Mouse (Mus musculus): ENCODE results near the gene Katnb1. TPM values are rescaled to one million over a fixed set of nuclear protein-coding genes. Genes with fewer than 3 reads are reported as not detected.
A peak's percentile ranks its signal among the peaks of the same experiment; 100 is the strongest.

Gene Katnb1
- polyA plus RNA-seq, 1 experiment from 2014 or later, result 41.6 TPM

GRCm38 (mm10) chr8:95101972-95102371, 21.0 kb downstream of the Katnb1 start:
- Histone ChIP-seq H3K4me1 (replicated peaks) (no peaks in the 10 kb centered on the region), H3K27ac (no peak overlapping the region), H3K36me3 (peaks cover 56% of the 10 kb centered on the region), H3K9me3 (no peaks in the 10 kb centered on the region), H3K4me3 (no peak overlapping the region), H3K27me3 (ENCODE audit: insufficient read depth, poor library complexity, severe bottlenecking) (no peaks in the 10 kb centered on the region)
- WGBS, result 78% methylated on average over 4 of the region's 4 CpGs
- no peak for DNase-seq (ENCODE audit: low spot score)

- 92% methylated on average over 13 of the region's 13 CpGs for WGBS
These were observed 26.3 kb downstream of the Katnb1 start for GRCm38 (mm10) chr8:95107306-95107705.

GRCm38 (mm10) chr8:95112594-95112993, 31.6 kb downstream of the Katnb1 start:
- Histone ChIP-seq H3K4me1 (replicated peaks) (peaks cover 13% of the 10 kb centered on the region), H3K4me3 (no peak overlapping the region), H3K36me3 (no peaks in the 10 kb centered on the region), H3K27ac (no peak overlapping the region), H3K9me3 (no peaks in the 10 kb centered on the region), H3K27me3 (ENCODE audit: insufficient read depth, poor library complexity, severe bottlenecking) (no peaks in the 10 kb centered on the region)
- 92% methylated on average over 3 of the region's 3 CpGs for WGBS
- no peak for DNase-seq (ENCODE audit: low spot score)

More at GRCm38 (mm10) chr8:95107306-95107705, 26.3 kb downstream of the Katnb1 start:
- Histone ChIP-seq H3K36me3 (peaks cover 5% of the 10 kb centered on the region; the same call in 1 of the 2 replicates), H3K4me1 (replicated peaks) (peaks cover 9% of the 10 kb centered on the region), H3K27me3 (ENCODE audit: insufficient read depth, poor library complexity, severe bottlenecking) (no peaks in the 10 kb centered on the region), H3K27ac (no peak overlapping the region), H3K4me3 (no peak overlapping the region), H3K9me3 (no peaks in the 10 kb centered on the region)
- no peak for DNase-seq (ENCODE audit: low spot score)

GRCm38 (mm10) chr8:95113108-95113507, 32.1 kb downstream of the Katnb1 start:
- DNase-seq (ENCODE audit: low spot score), result no peak
- WGBS, result 80% methylated on average over 4 of the region's 4 CpGs
- H3K36me3 ChIP-seq, result no peaks in the 10 kb centered on the region
- no peak overlapping the region for H3K4me3 ChIP-seq
- H3K27ac ChIP-seq, result no peak overlapping the region
- no peaks in the 10 kb centered on the region for H3K9me3 ChIP-seq
- peaks cover 13% of the 10 kb centered on the region for H3K4me1 ChIP-seq (replicated peaks)
- H3K27me3 ChIP-seq (ENCODE audit: insufficient read depth, poor library complexity, severe bottlenecking), result no peaks in the 10 kb centered on the region

- WGBS, result 82% methylated on average over 3 of the region's 3 CpGs
- Histone ChIP-seq H3K27ac (no peak overlapping the region), H3K36me3 (no peaks in the 10 kb centered on the region), H3K27me3 (ENCODE audit: insufficient read depth, poor library complexity, severe bottlenecking) (no peaks in the 10 kb centered on the region), H3K4me1 (replicated peaks) (peaks cover 13% of the 10 kb centered on the region), H3K4me3 (no peak overlapping the region), H3K9me3 (no peaks in the 10 kb centered on the region)
- DNase-seq (ENCODE audit: low spot score), result peak; percentile 36
These were observed 32.8 kb downstream of the Katnb1 start for GRCm38 (mm10) chr8:95113750-95114149.

- no peaks in the 10 kb centered on the region for H3K9me3 ChIP-seq
- 87% methylated on average over 5 of the region's 5 CpGs for WGBS
- no peak for DNase-seq (ENCODE audit: low spot score)
- H3K27ac ChIP-seq, result no peak overlapping the region
- H3K4me1 ChIP-seq (replicated peaks), result peaks cover 12% of the 10 kb centered on the region
- H3K27me3 ChIP-seq (ENCODE audit: insufficient read depth, poor library complexity, severe bottlenecking), result no peaks in the 10 kb centered on the region
- H3K36me3 ChIP-seq, result no peaks in the 10 kb centered on the region
- no peak overlapping the region for H3K4me3 ChIP-seq
These were observed 42.5 kb downstream of the Katnb1 start for GRCm38 (mm10) chr8:95123455-95123854.

GRCm38 (mm10) chr8:95126497-95126896, 45.5 kb downstream of the Katnb1 start:
- no peaks in the 10 kb centered on the region for H3K27me3 ChIP-seq (ENCODE audit: insufficient read depth, poor library complexity, severe bottlenecking)
- no peaks in the 10 kb centered on the region for H3K36me3 ChIP-seq
- no peak overlapping the region for H3K27ac ChIP-seq
- H3K9me3 ChIP-seq, result no peaks in the 10 kb centered on the region
- no peak overlapping the region for H3K4me3 ChIP-seq
- peaks cover 20% of the 10 kb centered on the region for H3K4me1 ChIP-seq (replicated peaks)
- 87% methylated on average over 11 of the region's 11 CpGs for WGBS
- DNase-seq (ENCODE audit: low spot score), result no peak

- no peak for DNase-seq (ENCODE audit: low spot score)
- Histone ChIP-seq H3K4me3 (no peak overlapping the region), H3K27me3 (ENCODE audit: insufficient read depth, poor library complexity, severe bottlenecking) (no peaks in the 10 kb centered on the region), H3K9me3 (no peaks in the 10 kb centered on the region), H3K36me3 (no peaks in the 10 kb centered on the region), H3K27ac (no peak overlapping the region), H3K4me1 (replicated peaks) (peaks cover 24% of the 10 kb centered on the region)
- 67% methylated on average over 9 of the region's 9 CpGs for WGBS
These were observed 46.7 kb downstream of the Katnb1 start for GRCm38 (mm10) chr8:95127658-95128057.

- no peak for DNase-seq (ENCODE audit: low spot score)
- no peaks in the 10 kb centered on the region for H3K9me3 ChIP-seq
- peaks cover 24% of the 10 kb centered on the region for H3K4me1 ChIP-seq (replicated peaks)
- 93% methylated on average over 11 of the region's 11 CpGs for WGBS
- no peak overlapping the region for H3K4me3 ChIP-seq
- no peak overlapping the region for H3K27ac ChIP-seq
- H3K27me3 ChIP-seq (ENCODE audit: insufficient read depth, poor library complexity, severe bottlenecking), result no peaks in the 10 kb centered on the region
- H3K36me3 ChIP-seq, result no peaks in the 10 kb centered on the region
These were observed 47.8 kb downstream of the Katnb1 start for GRCm38 (mm10) chr8:95128750-95129260.

GRCm38 (mm10) chr8:95130966-95131537, 50.1 kb downstream of the Katnb1 start:
- Histone ChIP-seq H3K36me3 (no peaks in the 10 kb centered on the region), H3K4me1 (replicated peaks) (peaks cover 24% of the 10 kb centered on the region), H3K27me3 (ENCODE audit: insufficient read depth, poor library complexity, severe bottlenecking) (peaks cover 3% of the 10 kb centered on the region), H3K9me3 (no peaks in the 10 kb centered on the region), H3K4me3 (no peak overlapping the region), H3K27ac (no peak overlapping the region)
- WGBS, result 59% methylated on average over 15 of the region's 15 CpGs
- no peak for DNase-seq (ENCODE audit: low spot score)

GRCm38 (mm10) chr8:95131983-95132382, 51.0 kb downstream of the Katnb1 start:
- Histone ChIP-seq H3K27me3 (ENCODE audit: insufficient read depth, poor library complexity, severe bottlenecking) (peaks cover 13% of the 10 kb centered on the region), H3K9me3 (no peaks in the 10 kb centered on the region), H3K4me3 (no peak overlapping the region), H3K4me1 (replicated peaks) (peaks cover 27% of the 10 kb centered on the region), H3K27ac (no peak overlapping the region), H3K36me3 (no peaks in the 10 kb centered on the region)
- 81% methylated on average over 5 of the region's 5 CpGs for WGBS
- no peak for DNase-seq (ENCODE audit: low spot score)

- WGBS, result 78% methylated on average over 2 of the region's 2 CpGs
- DNase-seq (ENCODE audit: low spot score), result no peak
- Histone ChIP-seq H3K4me1 (replicated peaks) (peaks cover 32% of the 10 kb centered on the region), H3K27ac (no peak overlapping the region), H3K36me3 (no peaks in the 10 kb centered on the region), H3K9me3 (no peaks in the 10 kb centered on the region), H3K27me3 (ENCODE audit: insufficient read depth, poor library complexity, severe bottlenecking) (peaks cover 35% of the 10 kb centered on the region), H3K4me3 (no peak overlapping the region)
These were observed 53.2 kb downstream of the Katnb1 start for GRCm38 (mm10) chr8:95134186-95134585.

- 53% methylated on average over 3 of the region's 3 CpGs for WGBS
- Histone ChIP-seq H3K4me3 (no peak overlapping the region), H3K27ac (no peak overlapping the region), H3K9me3 (no peaks in the 10 kb centered on the region), H3K4me1 (replicated peaks) (peaks cover 32% of the 10 kb centered on the region), H3K27me3 (ENCODE audit: insufficient read depth, poor library complexity, severe bottlenecking) (peaks cover 45% of the 10 kb centered on the region), H3K36me3 (no peaks in the 10 kb centered on the region)
- no peak for DNase-seq (ENCODE audit: low spot score)
These were observed 54.3 kb downstream of the Katnb1 start for GRCm38 (mm10) chr8:95135242-95135641.

- DNase-seq (ENCODE audit: low spot score), result no peak
- peaks cover 36% of the 10 kb centered on the region for H3K4me1 ChIP-seq (replicated peaks)
- WGBS, result 76% methylated on average over 3 of the region's 3 CpGs
- H3K27me3 ChIP-seq (ENCODE audit: insufficient read depth, poor library complexity, severe bottlenecking), result peaks cover 55% of the 10 kb centered on the region
- H3K36me3 ChIP-seq, result no peaks in the 10 kb centered on the region
- H3K4me3 ChIP-seq, result no peak overlapping the region
- H3K27ac ChIP-seq, result no peak overlapping the region
- H3K9me3 ChIP-seq, result no peaks in the 10 kb centered on the region
These were observed 55.2 kb downstream of the Katnb1 start for GRCm38 (mm10) chr8:95136218-95136617.
